Mouse (Mus musculus): ENCODE measurements around the gene Ssx2ip. TPM values are rescaled to one million over a fixed set of nuclear protein-coding genes. Genes with fewer than 3 reads are reported as not detected.

Ssx2ip gene
- 15.3 and 16.6 TPM in 2 replicates for polyA plus RNA-seq (2015; fragmentation: Nextera tagmentation; extraction: Ambion mirVana)

DNA sequence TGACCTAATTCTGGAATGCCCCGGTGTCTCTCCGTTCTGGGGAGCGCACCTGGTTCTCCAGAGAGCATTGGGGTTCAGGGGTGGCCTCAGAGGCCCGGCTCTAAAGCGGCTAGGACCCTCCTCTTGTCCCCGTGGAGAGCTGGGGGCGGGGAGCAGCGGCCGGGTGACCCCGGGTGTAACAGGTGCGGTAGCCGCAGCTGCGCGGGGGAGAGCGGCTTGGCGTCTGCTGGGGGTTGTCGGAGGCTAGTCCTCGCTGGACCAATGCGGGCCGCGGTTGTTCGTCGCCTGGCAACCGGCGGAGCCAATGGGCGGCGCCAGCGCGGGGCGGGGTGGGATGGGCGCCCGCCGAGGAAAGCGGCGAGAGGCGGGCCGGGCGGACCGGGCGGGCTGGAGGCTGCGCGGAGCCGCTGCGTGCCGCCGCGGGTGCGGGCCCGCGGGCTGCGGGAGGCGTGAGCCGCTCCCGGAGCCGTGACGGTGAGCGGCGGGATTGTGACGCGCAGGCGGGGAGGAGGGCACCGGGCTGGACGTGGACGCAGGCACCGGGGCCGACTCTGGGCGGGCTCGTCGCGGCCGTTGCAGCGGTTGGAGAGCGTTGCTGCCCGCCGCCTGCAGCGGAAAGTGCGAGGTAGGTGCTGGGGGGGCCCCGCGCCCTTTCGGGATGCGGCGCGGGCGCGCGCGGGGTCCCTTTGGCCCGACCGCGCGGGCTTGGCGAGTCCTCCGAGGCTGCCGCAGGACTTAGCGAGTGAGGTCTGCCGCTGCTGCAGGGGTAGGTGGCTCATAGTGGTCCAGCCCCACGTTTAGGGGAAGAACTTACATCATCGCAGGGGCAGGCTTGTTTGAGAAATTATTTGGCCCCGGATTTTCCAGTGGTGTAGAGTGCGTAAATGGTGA, at the start of gene Ssx2ip:
Ssx2ip (plus strand) TSS at position 332 of the 891 bp plus-strand sequence.
- Histone ChIP-seq H3K27ac (peak within 1 kb of the TSS; percentile 85), H3K9ac (peak within 1 kb of the TSS; percentile 82), H3K4me3 (peak within 1 kb of the TSS; percentile 70), H3K36me3 (replicated peaks) (no peaks in the 10 kb centered on the region), H3K27me3 (replicated peaks) (no peaks in the 10 kb centered on the region), H3K4me1 (peaks cover 32% of the 10 kb centered on the region), H3K4me2 (peak within 1 kb of the TSS; percentile 83), H3K9me3 (no peaks in the 10 kb centered on the region)
- WGBS: under 1% methylated on average over 98 of the region's 100 CpGs
- ATAC-seq (replicated peaks): peak; percentile 99

DNA sequence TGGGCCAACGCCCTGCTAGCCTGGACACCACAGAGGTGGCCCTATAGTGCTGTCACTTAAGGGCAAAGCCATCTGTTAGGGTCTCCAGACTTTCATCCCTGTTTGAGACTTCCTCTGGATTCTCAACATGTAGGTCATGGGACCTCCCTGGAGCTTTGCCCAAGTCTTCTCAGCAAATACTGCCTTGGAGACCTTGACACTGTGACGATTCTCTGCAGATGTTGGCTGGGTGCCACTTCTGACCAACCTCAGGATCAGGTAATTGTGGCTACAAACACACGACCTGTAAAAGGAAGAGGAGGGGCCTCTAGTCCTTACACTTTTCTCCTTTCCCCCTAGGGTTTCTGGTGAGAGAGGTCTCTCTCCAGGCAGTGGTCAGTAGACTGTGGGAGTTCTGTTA, 49.3 kb upstream of the Ssx2ip start:
- Histone ChIP-seq H3K36me3 (replicated peaks) (no peaks in the 10 kb centered on the region), H3K27me3 (replicated peaks) (no peaks in the 10 kb centered on the region), H3K9ac (no peak overlapping the region), H3K27ac (no peak overlapping the region), H3K4me2 (no peak overlapping the region), H3K9me3 (no peaks in the 10 kb centered on the region), H3K4me1 (no peaks in the 10 kb centered on the region), H3K4me3 (no peak overlapping the region)
- WGBS: 71% methylated on average over 3 of the region's 3 CpGs
- ATAC-seq (replicated peaks): no peak

DNA sequence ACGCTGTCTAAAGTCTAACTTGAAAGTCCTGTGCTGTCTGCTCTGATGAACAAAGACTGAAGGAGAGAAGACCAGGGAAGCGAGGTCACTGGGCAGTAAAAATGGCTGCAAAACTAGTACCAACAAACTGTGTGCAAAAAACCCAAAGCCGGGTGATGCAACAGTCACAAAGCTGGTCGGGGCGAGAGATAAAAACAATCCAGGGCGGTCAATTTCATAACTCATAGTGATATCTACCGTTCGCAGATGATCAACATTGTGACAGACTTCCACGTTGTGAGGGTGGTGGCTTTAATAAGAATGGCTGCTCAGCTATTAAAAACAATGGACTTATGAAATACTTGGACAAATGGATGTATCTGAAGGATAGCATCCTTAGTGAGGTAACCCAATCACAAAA, 39.0 kb upstream of the Ssx2ip start:
- Histone ChIP-seq H3K4me1 (no peaks in the 10 kb centered on the region), H3K27ac (no peak overlapping the region), H3K4me2 (no peak overlapping the region), H3K27me3 (replicated peaks) (no peaks in the 10 kb centered on the region), H3K9ac (no peak overlapping the region), H3K9me3 (no peaks in the 10 kb centered on the region), H3K36me3 (replicated peaks) (no peaks in the 10 kb centered on the region), H3K4me3 (no peak overlapping the region)
- no peak for ATAC-seq (replicated peaks)
- 89% methylated on average over 9 of the region's 9 CpGs for WGBS

DNA sequence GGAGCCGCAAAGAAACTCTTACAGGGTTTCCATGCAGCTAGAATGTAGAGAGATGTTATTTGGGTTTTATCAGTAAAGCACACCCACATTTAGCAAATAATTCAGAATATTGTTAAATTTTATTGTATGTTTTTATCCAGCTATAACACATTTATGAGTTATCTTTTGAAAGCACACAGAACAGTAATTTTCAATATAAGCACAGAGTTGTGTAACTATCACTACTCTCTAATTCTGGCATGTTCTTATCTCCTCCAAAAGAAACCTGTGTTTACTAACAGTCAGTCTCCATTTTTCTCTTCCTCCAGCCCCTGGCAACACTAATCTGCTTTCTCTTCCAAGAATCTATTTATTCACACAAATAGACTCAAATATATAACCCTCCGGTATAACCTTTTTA, 37.4 kb upstream of the Ssx2ip start:
- H3K4me3 ChIP-seq: no peak overlapping the region
- no peaks in the 10 kb centered on the region for H3K27me3 ChIP-seq (replicated peaks)
- no peak for ATAC-seq (replicated peaks)
- H3K9ac ChIP-seq: no peak overlapping the region
- no peaks in the 10 kb centered on the region for H3K4me1 ChIP-seq
- no peak overlapping the region for H3K4me2 ChIP-seq
- no peaks in the 10 kb centered on the region for H3K36me3 ChIP-seq (replicated peaks)
- no peaks in the 10 kb centered on the region for H3K9me3 ChIP-seq
- no peak overlapping the region for H3K27ac ChIP-seq
- WGBS: 86% methylated on average over 2 of the region's 2 CpGs

DNA sequence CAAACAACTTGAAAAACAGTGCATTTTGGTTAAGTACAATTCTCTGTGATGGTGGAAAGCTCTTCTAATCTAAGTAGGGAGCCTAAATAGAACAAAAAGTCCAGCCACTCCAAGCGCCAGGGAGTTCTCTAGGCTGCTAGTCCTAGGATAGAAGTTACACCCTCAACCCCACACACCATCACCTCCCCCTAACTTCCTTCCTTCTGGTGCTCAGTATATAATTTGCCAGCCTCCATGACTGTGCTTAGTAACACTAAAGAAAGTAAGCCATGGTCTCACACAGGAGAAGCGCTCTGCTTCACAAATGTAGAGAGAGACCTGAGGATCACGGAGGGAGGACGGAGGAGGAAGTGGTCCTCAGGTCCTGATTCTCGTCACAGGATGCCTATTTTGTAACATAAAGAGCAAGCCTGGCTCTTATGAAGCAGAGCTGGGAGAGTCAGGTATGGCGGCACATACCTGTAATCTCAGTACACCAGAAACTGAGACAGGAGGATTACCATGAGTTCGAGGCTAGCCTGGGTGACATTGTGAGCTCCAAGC, 33.8 kb upstream of the Ssx2ip start:
- ATAC-seq (replicated peaks): no peak
- no peaks in the 10 kb centered on the region for H3K27me3 ChIP-seq (replicated peaks)

DNA sequence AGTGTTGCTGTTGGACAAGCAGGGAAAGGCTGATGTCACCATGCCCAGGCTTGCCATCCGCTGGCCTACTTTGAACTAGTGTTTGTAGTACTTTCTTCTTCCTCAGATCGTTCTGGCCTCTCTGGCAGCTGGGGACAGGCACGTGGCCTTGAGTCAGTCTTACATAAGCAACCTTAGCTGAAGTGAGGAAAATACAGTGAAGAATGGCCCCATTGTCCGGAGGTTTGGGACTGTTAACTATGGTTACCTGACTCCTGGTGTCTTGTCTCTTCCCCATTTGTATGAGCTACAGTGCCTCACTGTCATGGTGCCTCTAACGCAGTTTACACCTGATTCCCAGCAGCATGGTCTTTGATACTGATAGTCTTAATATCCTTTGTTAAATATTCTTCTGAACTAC, 33.2 kb upstream of the Ssx2ip start:
- Histone ChIP-seq H3K36me3 (replicated peaks) (no peaks in the 10 kb centered on the region), H3K9ac (no peak overlapping the region), H3K27ac (no peak overlapping the region), H3K4me2 (no peak overlapping the region), H3K9me3 (no peaks in the 10 kb centered on the region), H3K4me3 (no peak overlapping the region), H3K4me1 (0 out of 2 replicates have a peak, but pooled peaks cover 2% of the 10 kb centered on the region), H3K27me3 (replicated peaks) (no peaks in the 10 kb centered on the region)
- WGBS: 84% methylated on average over 5 of the region's 5 CpGs
- ATAC-seq (replicated peaks): no peak

More for the DNA sequence above, 33.8 kb upstream of the Ssx2ip start:
- Histone ChIP-seq H3K4me3 (no peak overlapping the region), H3K4me2 (no peak overlapping the region), H3K9ac (no peak overlapping the region), H3K9me3 (no peaks in the 10 kb centered on the region), H3K36me3 (replicated peaks) (no peaks in the 10 kb centered on the region), H3K27ac (no peak overlapping the region), H3K4me1 (0 out of 2 replicates have a peak, but pooled peaks cover 2% of the 10 kb centered on the region)
- WGBS: 92% methylated on average over 7 of the region's 7 CpGs

DNA sequence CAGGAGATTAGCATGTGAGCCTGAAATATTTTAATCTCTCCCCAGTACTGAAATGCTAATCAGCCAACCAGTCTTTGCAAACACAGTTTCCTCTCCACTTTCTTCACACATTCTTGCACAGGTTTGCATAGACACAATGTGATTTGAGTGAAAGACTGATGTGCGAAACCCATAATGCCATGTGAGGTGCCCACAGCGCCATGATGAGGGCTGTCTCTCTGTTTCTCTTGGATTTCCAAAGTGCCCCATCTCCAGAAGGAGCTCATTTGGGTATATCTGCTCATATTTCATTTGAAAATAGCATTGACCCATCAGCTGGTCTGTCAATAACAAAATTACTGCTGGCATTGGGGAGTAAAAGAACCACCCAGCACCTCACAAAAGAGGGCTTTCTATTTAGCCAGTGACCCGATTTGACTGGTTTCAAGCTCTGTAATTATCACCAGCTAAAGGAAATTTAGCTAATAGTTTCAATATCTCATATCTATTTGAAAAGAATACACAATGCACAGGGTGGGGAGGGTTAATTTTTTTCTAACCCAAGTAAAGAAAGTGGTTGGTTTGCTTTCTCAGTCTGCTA, 29.8 kb upstream of the Ssx2ip start:
- no peaks in the 10 kb centered on the region for H3K27me3 ChIP-seq (replicated peaks)
- no peak for ATAC-seq (replicated peaks)

DNA sequence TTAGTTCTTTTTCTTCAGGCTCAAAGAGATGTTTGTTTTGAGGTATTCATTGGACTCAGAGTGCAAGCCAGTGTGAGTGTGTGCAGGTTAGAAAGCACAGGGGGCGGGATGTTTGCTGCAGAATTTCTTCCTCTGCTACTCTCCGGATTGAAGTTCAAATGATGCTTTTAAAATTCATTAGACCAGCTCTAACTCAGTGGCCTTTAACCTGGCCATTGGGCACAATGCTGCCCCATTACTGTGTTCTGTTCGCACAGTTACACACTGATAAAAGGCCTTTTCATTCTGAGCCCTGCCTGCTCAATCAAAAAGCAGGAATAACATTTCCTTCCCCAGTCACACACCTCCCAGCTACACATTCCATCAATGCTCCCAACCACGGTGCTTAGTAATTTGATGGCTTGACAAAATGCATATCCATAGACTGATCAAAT, 29.2 kb upstream of the Ssx2ip start:
- Histone ChIP-seq H3K27me3 (replicated peaks) (no peaks in the 10 kb centered on the region), H3K36me3 (replicated peaks) (no peaks in the 10 kb centered on the region), H3K9ac (no peak overlapping the region), H3K4me1 (0 out of 2 replicates have a peak, but pooled peaks cover 5% of the 10 kb centered on the region), H3K4me2 (no peak overlapping the region), H3K4me3 (no peak overlapping the region), H3K9me3 (no peaks in the 10 kb centered on the region), H3K27ac (no peak overlapping the region)
- 0 out of 2 replicates have a peak, but pooled peaks have one; percentile 27 for ATAC-seq (replicated peaks)
- 20% methylated on average over 4 of the region's 4 CpGs for WGBS

More for the DNA sequence above, 29.8 kb upstream of the Ssx2ip start:
- Histone ChIP-seq H3K36me3 (replicated peaks) (no peaks in the 10 kb centered on the region), H3K9ac (no peak overlapping the region), H3K4me3 (no peak overlapping the region), H3K27ac (no peak overlapping the region), H3K4me1 (0 out of 2 replicates have a peak, but pooled peaks cover 2% of the 10 kb centered on the region), H3K4me2 (no peak overlapping the region), H3K9me3 (no peaks in the 10 kb centered on the region)
- 69% methylated on average over 3 of the region's 3 CpGs for WGBS

DNA sequence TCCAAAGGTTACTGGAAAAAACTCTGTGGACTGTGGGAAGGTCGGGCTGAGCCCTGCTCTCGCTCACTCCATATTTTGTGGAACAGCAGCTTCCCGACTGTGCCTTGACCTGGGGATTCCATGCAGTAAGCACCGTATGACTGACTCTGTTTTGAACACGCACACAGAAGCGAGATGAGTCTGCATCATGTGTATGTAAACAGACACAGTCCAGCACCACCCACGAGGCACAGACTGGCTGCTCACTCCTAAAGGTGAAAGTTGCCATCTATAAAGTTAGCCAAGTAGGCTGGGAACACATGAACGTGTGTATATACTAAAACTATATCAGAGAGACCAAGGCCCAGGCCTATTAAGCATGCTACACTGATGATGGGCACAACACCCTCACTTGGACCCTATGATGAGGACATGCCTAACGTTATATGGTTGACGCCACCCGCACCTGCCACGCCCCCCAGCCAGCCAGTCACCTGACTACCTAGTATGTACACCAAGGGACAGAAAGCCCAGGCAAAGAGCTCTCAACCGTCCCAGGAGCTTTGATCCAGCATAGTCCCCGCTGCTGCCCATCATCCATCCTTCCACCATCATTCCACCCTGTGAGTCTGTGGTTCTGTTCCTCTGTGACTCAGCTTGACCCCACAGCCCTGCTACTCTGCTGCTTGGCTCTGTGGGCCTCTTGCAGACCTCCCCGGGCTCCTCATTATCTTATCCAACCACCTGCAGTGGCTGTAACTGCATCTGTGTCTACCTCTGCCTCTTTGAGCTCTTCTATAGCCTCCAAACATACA, 27.9 kb upstream of the Ssx2ip start:
- Histone ChIP-seq H3K4me2 (no peak overlapping the region), H3K36me3 (replicated peaks) (no peaks in the 10 kb centered on the region), H3K9ac (no peak overlapping the region), H3K27ac (no peak overlapping the region), H3K9me3 (no peaks in the 10 kb centered on the region), H3K4me3 (no peak overlapping the region), H3K4me1 (0 out of 2 replicates have a peak, but pooled peaks cover 5% of the 10 kb centered on the region), H3K27me3 (replicated peaks) (no peaks in the 10 kb centered on the region)
- 87% methylated on average over 15 of the region's 15 CpGs for WGBS
- ATAC-seq (replicated peaks): 0 out of 2 replicates have a peak, but pooled peaks have one; percentile 27

DNA sequence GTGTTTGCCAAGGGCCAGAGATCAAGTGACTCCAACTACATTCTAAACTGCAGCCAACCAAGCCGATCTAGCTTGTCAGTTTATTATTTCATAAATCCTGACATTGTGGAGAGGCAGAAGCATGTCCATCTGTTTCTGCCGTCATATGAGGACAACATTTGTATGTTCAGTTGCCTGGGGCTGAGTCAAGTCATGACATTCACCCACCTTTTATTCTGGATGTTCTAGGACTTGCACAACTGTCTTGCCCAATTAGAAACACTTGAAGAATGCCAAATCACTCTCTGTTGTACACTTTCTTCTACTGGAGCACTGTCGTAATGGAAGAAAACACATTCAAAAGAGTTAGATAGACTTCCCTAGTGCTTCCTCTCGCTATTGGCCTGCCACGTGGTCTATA, 27.2 kb upstream of the Ssx2ip start:
- no peaks in the 10 kb centered on the region for H3K27me3 ChIP-seq (replicated peaks)
- no peaks in the 10 kb centered on the region for H3K9me3 ChIP-seq

DNA sequence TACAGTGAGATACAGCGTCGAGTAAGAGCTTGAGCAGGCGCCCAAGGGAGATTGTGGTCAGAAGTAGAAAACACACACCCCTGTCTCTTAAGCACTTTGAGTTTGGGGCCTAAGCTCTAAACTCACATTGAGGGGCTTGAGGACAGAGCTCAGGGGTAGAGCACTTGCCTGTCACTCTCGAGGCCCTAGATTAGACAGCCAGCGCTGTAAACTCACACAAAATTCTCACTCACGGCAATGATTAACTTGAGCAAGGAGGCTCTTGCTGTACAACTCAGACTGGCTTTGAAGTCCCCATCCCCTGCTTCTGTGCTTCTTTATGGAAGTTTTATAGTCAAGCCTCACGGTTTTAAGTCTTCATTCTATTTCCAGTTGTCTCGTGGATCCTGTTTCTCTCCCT, 25.7 kb upstream of the Ssx2ip start:
- H3K4me1 ChIP-seq: 0 out of 2 replicates have a peak, but pooled peaks cover 5% of the 10 kb centered on the region
- H3K4me3 ChIP-seq: no peak overlapping the region
- no peaks in the 10 kb centered on the region for H3K27me3 ChIP-seq (replicated peaks)
- no peak overlapping the region for H3K9ac ChIP-seq
- ATAC-seq (replicated peaks): no peak
- 77% methylated on average over 8 of the region's 8 CpGs for WGBS
- H3K36me3 ChIP-seq (replicated peaks): no peaks in the 10 kb centered on the region
- no peaks in the 10 kb centered on the region for H3K9me3 ChIP-seq
- H3K27ac ChIP-seq: no peak overlapping the region
- H3K4me2 ChIP-seq: no peak overlapping the region

More for the DNA sequence above, 27.2 kb upstream of the Ssx2ip start:
- no peak overlapping the region for H3K4me2 ChIP-seq
- no peak overlapping the region for H3K4me3 ChIP-seq
- 0 out of 2 replicates have a peak, but pooled peaks cover 5% of the 10 kb centered on the region for H3K4me1 ChIP-seq
- no peak for ATAC-seq (replicated peaks)
- H3K36me3 ChIP-seq (replicated peaks): no peaks in the 10 kb centered on the region
- H3K27ac ChIP-seq: no peak overlapping the region
- no peak overlapping the region for H3K9ac ChIP-seq
- WGBS: 89% methylated on average over 5 of the region's 5 CpGs
